Mouse (Mus musculus): ENCODE results near the gene Hltf.
"Not testable (repeated sequence)": the region's sequence is repeated elsewhere in the genome, so short reads cannot be mapped to it uniquely, and the experiment has no call there.

The Hltf gene

DNA sequence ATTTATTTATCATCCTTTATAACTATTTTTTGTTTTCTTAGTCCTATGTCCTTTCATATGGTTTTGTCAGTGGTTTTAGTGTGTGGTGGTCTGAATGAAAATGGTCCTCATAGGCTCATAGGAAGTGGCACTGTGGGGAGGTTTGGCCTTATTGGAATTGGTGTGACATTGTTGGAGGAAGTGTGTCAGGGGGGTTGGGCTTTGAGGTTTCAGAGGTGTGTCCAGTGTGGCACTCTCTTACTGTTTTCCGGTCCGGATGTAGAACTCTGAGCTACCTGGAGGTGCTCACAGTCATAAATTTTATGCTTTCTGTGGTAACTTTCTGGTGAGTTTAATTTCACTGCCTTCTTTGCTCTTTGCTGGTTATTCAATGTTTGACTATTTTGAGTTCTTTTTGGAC lies 47.2 kb downstream of the Hltf start:
- DNase-seq (ENCODE audit: low spot score) = no peak

DNA sequence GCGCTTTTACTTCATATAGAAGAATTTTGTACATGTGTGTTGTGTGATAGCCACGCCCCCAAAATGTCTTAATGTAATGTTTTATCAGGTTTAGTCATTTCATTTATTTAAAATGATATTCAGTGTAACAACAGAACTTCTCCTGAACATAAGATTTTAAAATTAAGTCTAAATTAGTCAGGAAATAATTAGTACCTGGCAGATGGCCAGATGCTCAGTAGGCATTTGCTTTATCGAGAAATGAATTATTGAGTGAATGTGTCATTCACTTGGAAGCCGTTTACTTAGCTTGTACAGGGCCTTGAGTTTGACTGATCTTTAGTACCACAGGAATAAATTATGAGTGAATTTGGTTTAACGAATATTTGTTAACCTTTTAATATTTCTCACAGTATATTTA lies 51.3 kb downstream of the Hltf start:
- DNase-seq (ENCODE audit: low spot score) = no peak

DNA sequence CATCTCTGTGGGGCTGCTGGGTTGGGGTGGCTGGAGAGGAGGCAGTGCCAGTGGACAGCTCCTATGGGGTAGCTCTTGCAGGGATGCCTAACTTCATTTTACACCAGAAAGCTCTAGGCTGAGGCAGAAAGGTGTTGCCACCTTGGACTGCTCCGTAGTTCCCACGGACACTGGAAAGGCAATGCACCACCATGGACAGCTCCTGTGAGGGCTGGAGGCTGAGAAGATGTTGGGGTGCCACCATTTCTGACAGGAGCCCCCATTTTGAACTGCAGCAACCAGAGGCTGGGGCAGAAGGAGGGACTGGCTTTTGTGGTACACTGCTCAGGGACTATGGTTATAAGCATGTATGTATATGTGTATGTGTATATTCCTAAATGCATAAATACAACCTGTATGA lies 54.3 kb downstream of the Hltf start:
- no peak for DNase-seq (ENCODE audit: low spot score)

DNA sequence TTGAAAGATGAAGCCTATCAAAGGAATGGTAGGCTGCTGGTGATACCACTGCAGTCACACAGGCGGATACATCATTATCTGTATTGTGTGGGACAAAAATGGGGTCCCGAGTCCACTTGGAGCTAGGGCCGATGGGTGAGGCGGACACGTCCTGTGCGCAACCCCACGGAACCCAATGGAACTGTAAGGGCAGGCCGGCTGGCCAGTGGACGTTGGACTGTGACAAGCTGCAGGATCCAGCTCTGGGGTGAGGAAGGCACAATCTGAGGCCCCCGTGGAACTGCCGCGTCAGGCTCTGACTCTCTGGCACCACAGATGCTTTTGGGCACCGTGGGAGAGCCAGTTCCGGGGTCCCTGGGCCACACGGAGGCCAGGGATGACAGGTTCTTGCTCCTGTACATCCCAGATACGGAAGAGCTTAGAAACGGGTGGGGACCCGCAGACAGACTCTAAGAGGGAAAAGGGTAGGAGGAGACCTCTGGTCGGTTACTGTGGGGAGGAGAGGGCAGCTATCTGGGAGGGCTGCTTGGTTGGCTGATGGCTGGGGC lies 61.5 kb downstream of the Hltf start:
- DNase-seq (ENCODE audit: low spot score) = no peak

DNA sequence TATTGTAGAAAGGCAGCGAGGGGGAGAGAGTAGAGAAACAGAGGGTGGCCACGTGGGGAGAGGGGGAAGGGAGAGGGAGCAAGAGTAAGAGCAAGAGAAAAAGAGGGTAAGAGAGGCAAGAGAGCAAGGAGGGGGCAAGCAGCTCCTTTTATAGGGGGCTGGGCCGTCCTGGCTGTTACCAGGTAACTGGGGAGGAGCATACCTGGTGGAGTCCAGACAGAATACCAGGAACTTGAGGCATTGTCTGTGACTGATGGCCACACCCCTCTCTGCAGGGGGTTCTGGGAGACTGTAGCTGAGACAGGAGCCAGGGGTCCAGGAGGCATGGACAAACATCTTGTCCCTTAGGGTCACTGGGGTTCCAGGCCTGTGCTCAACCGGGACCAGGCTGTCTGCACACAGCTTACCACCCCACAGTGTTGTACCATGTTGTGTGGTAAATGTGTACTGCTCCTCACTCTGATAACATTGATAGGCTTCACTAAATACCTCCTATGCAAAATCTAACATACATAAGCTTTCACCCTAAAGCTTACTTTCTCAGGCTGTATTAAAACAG lies 62.2 kb downstream of the Hltf start:
- no peak for DNase-seq (ENCODE audit: low spot score)

DNA sequence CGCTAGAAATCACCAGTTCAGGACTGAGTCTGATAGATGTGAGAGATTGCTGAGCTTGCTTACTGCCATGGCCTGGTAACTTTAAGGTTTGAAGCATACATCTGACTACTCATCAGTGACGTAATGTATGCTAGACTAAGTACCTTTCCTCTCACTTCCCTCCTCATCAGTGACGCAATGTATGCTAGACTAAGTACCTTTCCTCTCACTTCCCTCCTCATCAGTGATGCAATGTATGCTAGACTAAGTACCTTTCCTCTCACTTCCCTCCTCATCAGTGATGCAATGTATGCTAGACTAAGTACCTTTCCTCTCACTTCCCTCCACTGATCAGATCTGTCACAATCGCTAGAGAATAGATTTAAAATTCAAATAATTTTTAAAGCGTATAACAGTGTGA lies 64.0 kb downstream of the Hltf start:
- DNase-seq (ENCODE audit: low spot score) = not testable (repeated sequence)

DNA sequence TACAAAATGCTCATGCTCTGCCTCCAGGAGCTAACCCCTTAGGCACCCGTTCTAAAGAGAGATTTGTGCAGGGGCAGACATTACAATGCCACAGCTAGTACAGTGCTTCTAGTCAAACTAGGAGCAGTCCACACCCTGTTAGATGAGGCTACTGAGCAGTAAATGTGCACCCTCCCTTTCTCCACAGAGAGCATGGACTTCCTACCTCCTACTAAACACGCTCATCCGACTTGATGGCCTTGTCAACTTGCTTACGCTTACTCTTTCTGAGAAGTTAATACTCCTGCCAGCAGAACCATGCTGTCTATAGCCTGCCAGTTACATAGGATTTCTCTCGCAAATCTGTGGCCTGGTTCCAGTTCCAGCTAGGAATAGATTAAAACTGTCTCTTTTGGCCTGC lies 68.0 kb downstream of the Hltf start:
- DNase-seq (ENCODE audit: low spot score) = no peak

DNA sequence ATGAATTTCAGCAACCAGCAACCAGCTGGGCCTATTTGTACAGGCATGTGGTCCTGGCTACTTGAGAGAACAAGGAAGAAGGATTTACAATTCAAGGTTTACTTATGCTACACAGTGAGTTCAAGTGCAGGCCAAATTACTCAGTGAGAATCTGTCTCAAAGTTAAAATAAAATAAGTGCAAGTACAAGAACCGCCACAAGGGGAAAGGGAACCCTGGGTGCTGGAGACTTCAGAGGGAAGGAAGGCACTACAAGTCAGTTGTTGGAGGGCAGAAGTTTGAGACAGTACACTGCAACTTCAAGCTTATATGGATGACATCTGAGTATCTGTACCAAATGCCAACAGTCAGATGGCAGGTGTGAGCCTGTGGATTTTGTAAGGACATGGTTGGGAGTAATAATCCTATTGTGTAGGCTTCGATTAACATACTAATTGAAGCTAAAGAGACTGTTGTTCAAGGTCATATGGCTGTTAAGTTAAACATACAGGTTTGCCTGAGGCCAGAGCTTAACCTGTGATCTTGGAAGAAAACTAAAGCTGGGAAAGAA lies 69.5 kb downstream of the Hltf start:
- no peak for DNase-seq (ENCODE audit: low spot score)

DNA sequence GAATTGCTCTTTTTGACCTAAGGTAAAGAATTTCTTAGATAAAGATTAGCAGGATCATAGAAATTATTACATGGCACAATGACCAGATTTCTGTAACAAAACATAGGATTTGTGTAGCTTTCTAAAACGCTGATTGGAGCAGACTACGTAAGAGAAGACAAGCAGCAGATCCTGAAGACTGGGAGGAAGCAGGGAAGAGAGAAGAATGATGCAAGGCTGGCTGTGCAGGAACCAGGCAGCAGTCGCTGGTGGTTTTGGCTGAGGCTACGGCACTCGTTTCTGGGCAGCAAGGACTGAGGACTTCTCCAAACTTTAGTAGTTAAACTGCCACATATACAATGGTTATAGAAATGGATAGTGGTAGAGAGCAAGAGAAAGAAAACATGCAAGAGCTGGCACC lies 71.9 kb downstream of the Hltf start:
- DNase-seq (ENCODE audit: low spot score) = no peak

DNA sequence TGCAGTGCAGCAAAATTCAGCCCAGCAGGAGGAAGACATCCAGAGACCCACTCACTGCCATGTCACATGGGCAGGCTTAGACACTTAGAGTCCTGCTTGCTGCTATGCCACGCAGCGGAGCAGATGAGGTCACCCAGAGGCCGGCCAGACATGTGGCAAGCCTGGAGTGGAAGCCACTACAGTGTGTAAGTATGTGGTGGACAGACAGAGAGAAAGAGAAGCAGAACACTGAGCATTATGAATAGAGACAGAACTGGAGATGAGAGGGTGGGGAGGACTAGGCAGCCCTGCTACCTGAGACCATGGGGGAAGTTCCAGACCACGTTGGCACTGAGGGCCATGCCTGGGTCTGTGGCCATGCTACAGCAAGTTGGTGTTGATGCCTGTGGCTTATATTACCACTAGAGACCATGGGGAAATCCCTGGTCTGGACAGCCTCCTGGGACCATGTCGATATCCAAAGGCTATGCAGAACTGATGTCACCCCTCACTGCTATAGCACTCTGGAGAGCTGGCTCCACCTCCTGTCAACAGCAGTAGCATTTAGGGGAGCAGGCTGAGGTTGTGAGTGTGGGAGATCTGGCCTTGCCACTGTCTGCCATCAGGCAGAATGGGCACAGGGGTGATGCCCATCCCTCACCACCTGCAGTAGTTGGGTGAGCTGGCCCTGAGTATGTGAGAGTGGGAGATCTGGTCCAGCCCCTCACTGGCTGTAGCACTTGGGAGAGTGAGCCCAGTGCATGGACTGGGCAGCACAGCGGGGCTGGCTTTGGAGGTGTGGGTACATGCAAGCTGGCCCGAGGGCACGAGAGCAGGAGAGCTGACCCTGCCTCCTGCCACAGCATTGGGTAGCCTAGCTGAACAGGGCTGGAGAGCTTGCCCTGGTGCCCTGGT lies 73.1 kb downstream of the Hltf start:
- DNase-seq (ENCODE audit: low spot score) = no peak

DNA sequence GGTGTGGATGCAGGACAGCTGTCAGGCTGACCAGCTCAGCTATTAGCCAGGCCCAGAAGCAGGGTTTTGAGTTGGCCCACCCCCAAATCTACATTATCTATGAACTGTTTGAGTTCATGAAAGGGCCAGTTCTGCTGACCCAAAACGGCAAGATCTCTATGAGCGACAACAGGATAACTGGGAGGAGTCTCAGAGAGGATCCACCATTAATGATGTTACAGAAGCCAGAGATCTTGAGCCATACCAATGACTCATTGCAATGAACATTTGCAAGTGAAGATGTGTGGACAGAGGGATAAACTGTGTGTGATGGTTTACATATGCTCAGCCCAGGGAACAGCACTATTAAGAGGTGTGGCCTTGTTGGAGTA lies 73.7 kb downstream of the Hltf start:
- DNase-seq (ENCODE audit: low spot score) = no peak

DNA sequence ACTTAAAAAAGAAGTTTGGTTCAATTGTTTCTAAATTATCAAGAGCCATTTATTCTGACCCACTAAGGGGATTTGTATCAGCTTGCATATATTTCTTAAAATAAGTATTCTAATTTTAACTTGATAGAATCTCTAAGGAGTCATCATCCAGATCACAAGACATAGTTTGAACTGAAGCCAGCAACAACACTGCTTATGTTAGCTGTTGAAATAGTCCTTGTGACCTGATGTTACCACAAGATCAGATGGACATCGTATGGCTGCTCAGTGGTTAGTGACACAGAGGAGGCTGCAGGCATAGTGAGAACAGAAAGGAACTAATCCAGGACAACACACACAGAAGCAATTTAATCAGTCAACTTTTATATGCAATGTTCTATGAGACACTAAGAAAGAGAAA lies 75.1 kb downstream of the Hltf start:
- no peak for DNase-seq (ENCODE audit: low spot score)

DNA sequence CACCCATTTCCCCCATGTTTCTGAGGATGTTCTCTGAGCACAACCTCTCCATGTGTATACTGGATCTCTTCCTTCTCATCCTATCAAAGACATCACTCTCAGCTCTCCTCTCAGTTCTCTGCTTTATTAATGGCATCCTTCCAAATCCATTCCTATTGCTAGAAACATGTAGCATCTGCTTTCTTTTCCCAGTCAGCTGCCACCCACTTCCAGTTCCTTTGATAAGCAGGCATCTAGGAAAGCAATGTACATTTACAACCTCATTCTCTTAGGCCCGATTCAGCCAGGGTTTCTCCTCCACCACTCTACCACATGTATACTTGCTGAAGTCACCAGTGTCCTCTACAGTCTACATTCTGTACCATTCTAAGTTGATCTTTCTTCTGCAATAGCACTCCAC lies 76.1 kb downstream of the Hltf start:
- no peak for DNase-seq (ENCODE audit: low spot score)

DNA sequence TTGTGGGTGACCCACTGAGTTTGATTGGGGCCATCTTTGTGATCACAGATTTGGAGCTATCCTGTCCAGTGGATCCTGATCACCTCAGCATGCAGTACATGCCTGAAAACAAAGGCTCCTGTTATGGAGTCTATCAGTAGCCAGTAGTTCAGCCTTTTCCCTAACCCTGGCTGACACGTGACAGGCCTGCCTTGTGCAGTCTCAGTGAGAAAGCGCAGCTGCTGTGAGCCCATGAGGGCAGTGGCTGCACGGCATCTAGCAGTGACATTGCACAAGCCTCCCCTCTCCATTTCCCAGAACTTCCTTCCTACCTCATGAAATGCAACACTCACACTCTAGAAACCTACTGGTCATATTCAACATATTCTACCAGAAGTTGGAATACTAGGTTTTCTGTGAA lies 76.9 kb downstream of the Hltf start:
- no peak for DNase-seq (ENCODE audit: low spot score)

DNA sequence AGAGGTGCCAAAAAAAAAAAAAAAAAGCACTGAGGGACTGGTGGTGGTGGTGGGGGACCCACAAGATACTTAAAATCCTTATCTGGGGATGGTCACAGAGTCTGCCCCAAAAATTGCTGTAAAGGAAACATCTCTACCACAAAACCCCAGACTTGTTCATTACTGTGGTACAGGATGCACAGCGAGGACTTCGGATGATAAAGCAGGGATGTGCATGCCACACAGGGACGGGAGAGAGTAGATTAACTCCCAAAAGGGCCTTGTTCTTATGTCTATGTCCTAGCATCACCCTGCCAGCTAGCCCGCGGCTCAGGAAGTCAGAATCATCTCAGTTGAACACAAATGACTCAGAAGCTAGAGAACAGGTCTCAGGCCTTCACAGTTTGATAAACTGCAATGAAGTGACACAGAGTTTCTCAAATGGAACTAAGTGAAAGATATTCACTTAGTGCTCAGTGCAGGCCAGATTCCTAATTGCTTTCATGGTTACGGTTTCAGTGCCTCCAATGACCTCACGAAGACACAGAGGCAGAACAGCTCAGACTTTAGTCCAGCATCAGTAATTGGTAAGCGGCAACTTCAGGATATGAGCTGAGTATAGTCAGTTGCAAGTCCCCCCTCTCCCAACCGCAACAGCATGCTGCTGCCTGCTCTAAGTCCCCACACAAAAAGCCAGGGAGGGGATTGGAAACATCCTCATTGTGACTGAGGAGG lies 79.4 kb downstream of the Hltf start:
- no peak for DNase-seq (ENCODE audit: low spot score)

DNA sequence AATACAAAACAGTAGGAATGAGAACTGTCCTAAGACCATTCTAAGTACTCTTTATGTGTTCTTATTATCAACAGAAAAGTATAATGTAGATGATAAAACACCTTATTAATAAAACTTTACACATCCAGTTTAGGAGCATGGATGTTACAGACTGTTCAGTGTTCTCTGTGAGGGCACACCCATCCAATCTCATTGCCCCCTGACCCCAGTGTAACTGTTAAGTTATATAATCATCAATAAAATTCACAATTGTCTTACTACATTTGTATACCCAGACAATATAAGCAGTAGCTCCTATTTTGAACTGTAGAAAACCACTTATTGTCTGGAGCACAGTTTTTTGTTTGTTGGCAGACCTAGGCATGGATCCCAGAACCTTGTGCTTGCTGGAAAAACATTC lies 83.6 kb downstream of the Hltf start:
- no peak for DNase-seq (ENCODE audit: low spot score)

DNA sequence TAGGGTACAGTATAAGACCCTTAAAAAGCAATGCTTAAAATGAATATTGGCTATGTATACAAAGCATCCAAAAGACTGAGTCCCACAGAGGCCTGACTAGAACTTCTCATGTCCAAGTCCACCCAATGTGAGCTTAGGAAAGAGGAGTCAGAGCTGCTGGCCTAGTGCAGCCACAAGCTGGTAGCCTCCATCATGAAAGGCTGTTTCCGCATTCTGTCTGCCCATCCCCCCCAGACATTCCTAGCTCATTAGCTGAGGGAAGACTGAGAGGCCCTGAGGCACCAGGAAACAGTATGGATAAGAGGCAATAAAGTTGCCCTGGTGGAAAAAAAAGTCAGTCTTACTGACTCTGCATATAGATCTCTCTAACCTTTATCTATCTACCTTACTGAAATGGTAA lies 84.1 kb downstream of the Hltf start:
- DNase-seq (ENCODE audit: low spot score) = peak; percentile 57

DNA sequence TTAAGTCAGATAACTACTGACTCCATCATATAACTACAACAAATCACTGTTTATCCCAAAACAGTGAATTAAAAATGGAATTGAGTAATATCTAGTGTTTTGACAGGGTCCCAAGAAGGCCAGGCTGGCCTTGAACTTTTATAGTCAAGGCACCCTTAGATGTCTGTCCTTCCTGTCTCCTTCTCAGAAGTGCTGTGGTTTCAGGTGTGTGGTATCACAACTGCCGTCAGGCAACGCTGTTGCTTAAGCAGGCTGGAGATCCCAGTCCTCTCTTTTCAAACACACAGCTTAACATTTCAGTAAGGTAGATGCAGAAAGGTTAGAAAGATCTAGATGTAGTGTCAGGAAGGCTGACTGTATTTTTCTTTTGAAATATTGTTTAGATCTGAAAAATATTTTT lies 84.5 kb downstream of the Hltf start:
- DNase-seq (ENCODE audit: low spot score) = no peak

DNA sequence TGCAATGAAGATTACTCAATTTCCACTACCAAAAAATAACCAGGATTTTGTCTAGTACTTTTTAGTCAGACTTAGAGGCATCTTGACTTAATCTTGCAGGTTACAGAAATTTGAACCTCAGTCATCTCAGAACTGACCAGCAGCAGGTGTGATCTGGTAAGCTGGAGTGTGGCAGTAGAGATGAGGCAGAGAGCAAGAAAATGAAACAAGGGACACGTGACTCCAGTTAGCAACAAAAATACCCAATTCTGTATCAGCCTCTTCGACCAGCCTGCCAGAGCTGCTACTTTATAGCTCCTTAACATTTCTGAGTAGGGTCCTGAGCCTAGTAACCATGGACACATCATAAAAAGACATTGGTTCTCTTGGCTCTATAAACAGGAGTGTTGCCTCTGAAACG lies 85.0 kb downstream of the Hltf start:
- no peak for DNase-seq (ENCODE audit: low spot score)

DNA sequence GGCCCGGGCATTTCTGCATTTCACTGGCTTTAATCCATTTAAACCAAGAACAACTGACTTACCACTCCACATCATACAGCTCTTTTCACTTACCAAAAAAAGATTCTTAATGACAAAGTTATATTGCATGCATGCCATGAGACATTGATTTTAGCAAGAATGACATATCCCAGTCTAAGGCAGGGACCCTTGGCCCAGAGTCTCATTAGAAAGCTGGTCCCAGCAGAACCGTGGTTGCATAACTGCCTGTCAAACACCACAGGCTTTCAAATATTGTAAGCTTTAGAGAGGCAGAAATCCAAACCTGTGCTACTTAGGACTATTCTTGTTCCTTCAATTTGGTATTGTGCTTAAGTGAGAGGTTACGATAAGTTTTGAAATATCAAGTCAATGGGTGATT lies 86.1 kb downstream of the Hltf start:
- DNase-seq (ENCODE audit: low spot score) = no peak

DNA sequence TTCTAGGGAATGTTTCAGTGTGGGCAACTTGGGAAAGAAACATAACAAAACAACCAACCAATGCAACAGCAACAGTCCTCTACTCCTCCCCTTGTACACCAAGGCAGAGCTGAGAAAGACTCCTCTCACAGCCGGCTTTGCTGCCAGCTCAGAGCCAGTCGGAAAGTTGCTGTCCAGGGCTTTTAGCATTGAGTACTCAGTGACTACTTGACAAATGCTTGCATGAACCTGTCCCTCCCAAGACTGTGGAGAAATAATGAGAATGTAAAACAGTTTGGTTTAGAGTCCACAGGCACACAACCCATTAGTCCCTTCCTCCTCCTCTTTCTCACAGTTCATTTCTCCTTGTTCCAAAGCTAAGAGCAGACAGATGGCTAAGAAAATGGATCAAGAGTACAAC lies 86.8 kb downstream of the Hltf start:
- DNase-seq (ENCODE audit: low spot score) = no peak

DNA sequence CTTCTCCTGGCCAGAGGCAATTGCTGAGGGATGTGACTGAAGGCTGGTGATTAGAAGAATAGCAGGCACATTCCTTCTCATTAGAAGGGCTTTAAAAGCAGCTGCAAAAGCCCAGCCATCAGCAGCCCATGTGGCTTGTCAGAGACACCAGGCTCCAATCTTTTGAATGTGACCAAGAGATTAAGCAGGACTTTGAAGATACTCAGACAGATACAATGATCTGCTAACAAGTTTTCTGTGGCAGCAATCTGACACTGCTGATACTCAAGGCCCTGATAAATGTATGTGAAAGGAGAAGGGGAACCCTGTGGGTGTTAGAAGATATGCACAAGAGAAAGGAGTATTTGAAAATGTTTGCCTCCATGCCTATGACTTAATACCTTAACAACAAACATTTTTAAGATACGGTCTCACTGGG lies 88.1 kb downstream of the Hltf start:
- DNase-seq (ENCODE audit: low spot score) = no peak

DNA sequence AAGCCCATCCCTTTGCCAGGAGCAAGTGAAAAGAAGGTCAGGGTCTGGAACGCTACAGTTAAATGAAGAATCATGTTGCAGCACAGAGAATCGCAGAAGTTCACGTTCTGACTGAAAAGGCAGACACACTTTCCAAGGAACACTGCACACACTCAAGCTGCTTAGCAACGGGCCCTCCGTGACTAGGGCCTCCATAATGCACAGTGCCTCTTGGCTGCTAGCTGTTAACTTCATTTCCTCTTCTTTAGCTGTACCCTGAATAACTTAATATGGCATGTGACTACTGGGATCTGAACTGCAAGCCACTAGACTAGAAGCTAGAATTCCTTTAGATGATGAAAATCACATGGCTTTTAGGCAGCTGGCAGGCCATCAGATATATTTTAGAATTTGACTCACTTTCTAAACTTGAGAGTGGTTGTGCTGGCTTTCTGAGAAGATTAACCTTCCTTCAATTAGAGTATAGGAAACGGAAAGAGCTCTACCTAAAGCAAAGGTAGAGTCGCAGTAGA lies 89.3 kb downstream of the Hltf start:
- no peak for DNase-seq (ENCODE audit: low spot score)
